Mouse (Mus musculus): ENCODE results near the gene Cuedc2. TPM values are rescaled to one million over a fixed set of nuclear protein-coding genes. Genes with fewer than 3 reads are reported as not detected.

Cuedc2 gene
- total RNA-seq, 2 experiments from 2014 or later: 59.8 to 65.7 TPM

GRCm38 (mm10) chr19:46308303-46308702, 30.2 kb downstream of the Cuedc2 start:
- DNase-seq (ENCODE audit: low spot score): no peak

- DNase-seq (ENCODE audit: low spot score): no peak
Observed at GRCm38 (mm10) chr19:46307781-46308180, 30.7 kb downstream of the Cuedc2 start.

GRCm38 (mm10) chr19:46306751-46307289, 31.7 kb downstream of the Cuedc2 start:
- no peak for DNase-seq (ENCODE audit: low spot score)

GRCm38 (mm10) chr19:46306268-46306610, 32.3 kb downstream of the Cuedc2 start:
- no peak for DNase-seq (ENCODE audit: low spot score)

GRCm38 (mm10) chr19:46305432-46306267, 32.9 kb downstream of the Cuedc2 start:
- DNase-seq (ENCODE audit: low spot score): peak; percentile 87

GRCm38 (mm10) chr19:46304908-46305333, 33.6 kb downstream of the Cuedc2 start:
- no peak for DNase-seq (ENCODE audit: low spot score)

GRCm38 (mm10) chr19:46304216-46304841, 34.2 kb downstream of the Cuedc2 start, which contains the start of gene Nfkb2:
TSS of gene Nfkb2 (plus strand) at chr19:46304320.
- DNase-seq (ENCODE audit: low spot score): peak; percentile 96

- DNase-seq (ENCODE audit: low spot score): no peak
Observed at GRCm38 (mm10) chr19:46303251-46304215, 35.0 kb downstream of the Cuedc2 start.

- DNase-seq (ENCODE audit: low spot score): no peak
Observed at GRCm38 (mm10) chr19:46302551-46302950, 36.0 kb downstream of the Cuedc2 start.

- DNase-seq (ENCODE audit: low spot score): no peak
Observed at GRCm38 (mm10) chr19:46300294-46301045, 38.0 kb downstream of the Cuedc2 start.

- DNase-seq (ENCODE audit: low spot score): no peak
Observed at GRCm38 (mm10) chr19:46296938-46297337, 41.6 kb downstream of the Cuedc2 start.

GRCm38 (mm10) chr19:46290535-46291105, 47.9 kb downstream of the Cuedc2 start:
- DNase-seq (ENCODE audit: low spot score): no peak

- DNase-seq (ENCODE audit: low spot score): no peak
Observed at GRCm38 (mm10) chr19:46287566-46287965, 50.9 kb downstream of the Cuedc2 start.

GRCm38 (mm10) chr19:46286926-46287325, 51.6 kb downstream of the Cuedc2 start:
- DNase-seq (ENCODE audit: low spot score): no peak

- no peak for DNase-seq (ENCODE audit: low spot score)
Observed at GRCm38 (mm10) chr19:46286047-46286446, 52.5 kb downstream of the Cuedc2 start.

GRCm38 (mm10) chr19:46285631-46286030, 52.9 kb downstream of the Cuedc2 start:
- no peak for DNase-seq (ENCODE audit: low spot score)

- DNase-seq (ENCODE audit: low spot score): no peak
Observed at GRCm38 (mm10) chr19:46284686-46285085, 53.8 kb downstream of the Cuedc2 start.

- DNase-seq (ENCODE audit: low spot score): no peak
Observed at GRCm38 (mm10) chr19:46282081-46282849, 56.2 kb downstream of the Cuedc2 start.
